Mouse (Mus musculus): ENCODE measurements at regions not wholly inside any gene's neighbourhood (a gene's known extent, or its start where the extent isn't known, plus 50 kb on each side); places are given as distances from the start of the nearest gene placed in this dataset.
A peak's percentile ranks its signal among the peaks of the same experiment; 100 is the strongest.

- peak; percentile 90 for TF ChIP-seq IRF4 (IDR thresholded peaks at IDR 0.05; ENCODE audit: low read depth, low read length)
- no peak for TF ChIP-seq POLR2A (IDR thresholded peaks at IDR 0.05; ENCODE audit: low read depth, low read length)
- no peak for TF ChIP-seq MEF2A (IDR thresholded peaks at IDR 0.05; ENCODE audit: borderline replicate concordance, low read depth, low read length)
- TF ChIP-seq NELFE (IDR thresholded peaks at IDR 0.05; ENCODE audit: low read depth, low read length) = no peak
- TF ChIP-seq ELF1 (IDR thresholded peaks at IDR 0.05; ENCODE audit: low read depth, low read length) = no peak
- TF ChIP-seq SIN3A (IDR thresholded peaks at IDR 0.05; ENCODE audit: low read length) = no peak
- no peak for TF ChIP-seq CHD2 (IDR thresholded peaks at IDR 0.05; ENCODE audit: low read length)
- TF ChIP-seq ZMIZ1 (IDR thresholded peaks at IDR 0.05; ENCODE audit: low read depth, low read length) = no peak
- TF ChIP-seq MAFK (IDR thresholded peaks at IDR 0.05; ENCODE audit: insufficient replicate concordance, low read length) = no peak
- TF ChIP-seq UBTF (IDR thresholded peaks at IDR 0.05; ENCODE audit: low read depth, low read length) = no peak
- no peak for TF ChIP-seq MXI1 (IDR thresholded peaks at IDR 0.05; ENCODE audit: low read depth, low read length)
- no peak for TF ChIP-seq USF1 (IDR thresholded peaks at IDR 0.05; ENCODE audit: low read depth, low read length)
- no peak for TF ChIP-seq CTCF (conservative IDR thresholded peaks at IDR 0.05 in 1 of 2, IDR thresholded peaks at IDR 0.05 in 1 of 2; ENCODE audit: low read depth in 2 of 2, low read length in 2 of 2)
Observed at GRCm38 (mm10) chr1:137865030-137865429, 310.5 kb downstream of the Ptprc start (continued).

- Histone ChIP-seq H3K4me1 (ENCODE audit: control insufficient read depth in 1 of 2, insufficient read depth in 2 of 2) (peaks cover 8 to 24% of the 10 kb centered on the region in 2 experiments), H3K9me3 (replicated peaks; ENCODE audit: low read length) (no peaks in the 10 kb centered on the region), H3K4me2 (ENCODE audit: insufficient read depth, low read depth, poor library complexity, severe bottlenecking) (no peak overlapping the region), H3K79me2 (replicated peaks; ENCODE audit: control insufficient read depth, extremely low read depth, insufficient read depth, poor library complexity, severe bottlenecking) (no peaks in the 10 kb centered on the region), H3K27ac (ENCODE audit: insufficient read depth, low read depth) (no peak overlapping the region), H3K27me3 (replicated peaks) (no peaks in the 10 kb centered on the region), H3K4me3 (replicated peaks in 1 of 3; ENCODE audit: low read depth in 2 of 3, low read length in 2 of 3, poor library complexity in 1 of 3) (no peak overlapping the region), H3K36me3 (replicated peaks in 1 of 2; ENCODE audit: control insufficient read depth in 1 of 2, insufficient read depth in 1 of 2, low read length in 1 of 2) (no peaks in the 10 kb centered on the region), H3K9ac (ENCODE audit: insufficient read depth, low read depth) (no peak overlapping the region)
- dilution Hi-C loops (cut with MboI; ENCODE audit: extremely low pct_ligation_motif_present, extremely low pct_unique_long_range_greater_than_20kb, low sequenced_read_pairs) (no loop called here), in situ Hi-C loops (cut with MboI; ENCODE audit: low pct_ligation_motif_present, low pct_unique_long_range_greater_than_20kb, low sequenced_read_pairs) (no loop called here)
- DNase-seq (ENCODE audit: extremely low read depth) = no peak
- TF ChIP-seq BHLHE40 (IDR thresholded peaks at IDR 0.05; ENCODE audit: low read depth, low read length) (no peak), ELF1 (IDR thresholded peaks at IDR 0.05; ENCODE audit: low read depth, low read length) (no peak), RCOR1 (conservative IDR thresholded peaks at IDR 0.05; ENCODE audit: low read depth, low read length) (no peak), MEF2A (IDR thresholded peaks at IDR 0.05; ENCODE audit: borderline replicate concordance, low read depth, low read length) (no peak), ZMIZ1 (IDR thresholded peaks at IDR 0.05; ENCODE audit: low read depth, low read length) (no peak), USF1 (IDR thresholded peaks at IDR 0.05; ENCODE audit: low read depth, low read length) (no peak), TBP (conservative IDR thresholded peaks at IDR 0.05; ENCODE audit: low read depth, low read length) (no peak), MAX (IDR thresholded peaks at IDR 0.05; ENCODE audit: low read length) (no peak), E2F4 (IDR thresholded peaks at IDR 0.05; ENCODE audit: insufficient replicate concordance, low read depth, low read length) (no peak)
Observed at GRCm38 (mm10) chr1:137863506-137863905, 312.0 kb downstream of the Ptprc start.

DNA sequence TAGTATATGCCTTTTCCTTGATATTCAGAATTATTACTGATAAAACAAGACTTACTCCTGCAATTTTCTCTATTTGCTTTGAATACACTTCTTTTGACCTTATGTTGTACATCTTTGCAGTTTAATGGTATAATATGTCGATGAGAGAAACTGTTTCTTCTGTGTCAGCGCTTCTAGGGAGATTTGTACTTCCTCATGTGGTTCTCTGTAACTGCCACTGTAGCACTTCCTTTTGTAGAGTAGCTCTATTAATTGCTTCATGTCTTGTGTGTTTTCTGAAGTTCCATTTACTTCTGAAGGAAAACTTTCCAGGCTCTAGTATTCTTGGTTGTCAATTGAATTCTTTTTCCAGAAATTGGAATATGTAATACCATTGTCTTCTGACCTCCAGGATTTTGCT lies 323.2 kb downstream of the Ptprc start:
- Histone ChIP-seq H3K27ac (ENCODE audit: insufficient read depth, low read depth) (no peak overlapping the region), H3K79me2 (replicated peaks; ENCODE audit: control insufficient read depth, extremely low read depth, insufficient read depth, poor library complexity, severe bottlenecking) (no peaks in the 10 kb centered on the region), H3K4me3 (replicated peaks in 1 of 3; ENCODE audit: low read depth in 2 of 3, low read length in 2 of 3, poor library complexity in 1 of 3) (no peak overlapping the region), H3K36me3 (replicated peaks in 1 of 2; ENCODE audit: control insufficient read depth in 1 of 2, insufficient read depth in 1 of 2, low read length in 1 of 2) (no peaks in the 10 kb centered on the region), H3K4me2 (ENCODE audit: insufficient read depth, low read depth, poor library complexity, severe bottlenecking) (no peak overlapping the region), H3K9ac (ENCODE audit: insufficient read depth, low read depth) (no peak overlapping the region), H3K27me3 (replicated peaks) (no peaks in the 10 kb centered on the region), H3K9me3 (replicated peaks; ENCODE audit: low read length) (peaks cover 2% of the 10 kb centered on the region), H3K4me1 (ENCODE audit: control insufficient read depth in 1 of 2, insufficient read depth in 2 of 2) (no peaks in the 10 kb centered on the region)
- in situ Hi-C loops (cut with MboI; ENCODE audit: low pct_ligation_motif_present, low pct_unique_long_range_greater_than_20kb, low sequenced_read_pairs) (no loop called here), dilution Hi-C loops (cut with MboI; ENCODE audit: extremely low pct_ligation_motif_present, extremely low pct_unique_long_range_greater_than_20kb, low sequenced_read_pairs) (no loop called here)
- no peak for DNase-seq (ENCODE audit: extremely low read depth)
- TF ChIP-seq SMC3 (IDR thresholded peaks at IDR 0.05; ENCODE audit: low read depth, low read length) = no peak
- TF ChIP-seq NELFE (IDR thresholded peaks at IDR 0.05; ENCODE audit: low read depth, low read length) = no peak
- no peak for TF ChIP-seq NRF1 (IDR thresholded peaks at IDR 0.05; ENCODE audit: low read depth, low read length)
- no peak for TF ChIP-seq RAD21 (IDR thresholded peaks at IDR 0.05; ENCODE audit: low read depth, low read length)
